Mouse (Mus musculus) testis, adult 2 months (tissue): ENCODE results near the gene Atxn7.
"Not testable (repeated sequence)": the region's sequence is repeated elsewhere in the genome, so short reads cannot be mapped to it uniquely, and the experiment has no call there.

Experiments used
- CTCF ChIP-seq: fragments of 200-500 bp; IDR thresholded peaks from 2 replicates; pipeline ENCODE4 v1.5.1; 2012; ENCODE audit warnings: low read depth, mild to moderate bottlenecking, inconsistent platforms, low read length, moderate library complexity; ENCODE audit not compliant: control insufficient read depth, insufficient read depth, insufficient replicate concordance
- POLR2A ChIP-seq: fragments of 200-500 bp; IDR thresholded peaks from 2 replicates; pipeline ENCODE4 v1.6.1; 2012; ENCODE audit warnings: low read depth, mild to moderate bottlenecking, inconsistent platforms, low read length, moderate library complexity; ENCODE audit not compliant: control insufficient read depth

GRCm38 (mm10) chr14:13952151-13952550, 9.1 kb upstream of the Atxn7 start:
- not testable (repeated sequence) for TF ChIP-seq CTCF, POLR2A
